Mouse (Mus musculus): ENCODE measurements at regions not wholly inside any gene's neighbourhood (a gene's known extent, or its start where the extent isn't known, plus 50 kb on each side); places are given as distances from the start of the nearest gene placed in this dataset.
A peak's percentile ranks its signal among the peaks of the same experiment; 100 is the strongest.
"Not testable (repeated sequence)": the region's sequence is repeated elsewhere in the genome, so short reads cannot be mapped to it uniquely, and the experiment has no call there.

DNA sequence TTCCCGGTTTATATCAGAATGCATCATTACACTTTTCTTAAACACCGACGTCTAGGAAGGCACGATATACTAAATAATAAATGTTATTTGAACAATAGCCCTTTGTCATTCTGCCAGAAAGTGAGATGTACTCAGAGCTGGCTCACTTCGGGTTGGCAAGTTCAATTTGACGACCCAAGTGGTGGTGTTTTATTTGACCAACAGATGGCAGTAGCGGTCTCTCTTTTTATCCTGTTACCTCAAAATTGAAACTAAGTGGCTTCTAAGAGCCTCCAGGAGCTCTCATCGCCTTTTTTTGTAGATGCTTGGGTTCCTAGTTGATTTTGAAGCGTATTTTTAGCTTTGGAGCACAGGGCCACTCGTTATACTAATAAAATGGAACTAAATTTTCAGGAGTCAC, 66.7 kb upstream of the Chmp2b start:
- DNase-seq, result peak; percentile 15

- no peak for DNase-seq
These were observed 69.2 kb upstream of the Chmp2b start for GRCm38 (mm10) chr16:65631680-65632079.

DNA sequence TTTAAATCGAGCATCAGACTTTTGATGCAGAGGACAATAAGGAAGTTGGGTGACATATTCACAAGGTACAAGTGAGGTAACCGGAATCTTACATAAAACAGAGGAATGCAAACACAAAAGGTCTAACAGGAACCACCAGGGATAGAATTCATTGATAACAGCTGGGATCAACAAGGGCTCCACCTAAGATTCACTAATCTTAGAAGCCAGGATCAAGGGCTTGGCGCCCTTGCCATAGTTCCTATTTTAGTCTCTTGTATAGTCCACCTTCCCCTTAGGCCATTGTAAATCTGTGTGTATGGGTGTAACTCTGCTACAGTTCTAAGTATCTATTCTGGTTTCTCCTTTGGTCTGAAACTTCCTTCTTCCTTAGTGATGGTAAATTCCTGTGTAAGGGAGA, 84.2 kb upstream of the Chmp2b start:
- DNase-seq, result not testable (repeated sequence)

DNA sequence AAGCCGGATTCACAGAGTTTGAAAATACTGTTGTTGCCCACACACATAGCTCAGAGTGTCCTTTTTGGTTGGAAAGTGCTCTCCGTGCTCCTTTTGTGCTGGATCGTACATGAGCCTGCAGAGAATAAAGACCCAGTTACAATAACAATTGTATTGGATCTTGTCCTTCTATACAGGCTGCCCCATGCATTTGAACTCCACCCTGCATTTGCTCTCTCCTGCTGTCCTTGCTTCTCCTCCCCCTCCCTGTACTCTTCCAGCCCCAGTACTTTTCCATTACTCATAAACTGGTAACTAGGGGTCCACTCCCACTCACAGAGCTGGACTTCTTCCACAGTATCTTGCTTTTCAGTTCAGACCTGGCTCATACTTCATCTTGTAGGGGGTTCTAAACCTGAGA, 86.5 kb upstream of the Chmp2b start:
- DNase-seq, result no peak

DNA sequence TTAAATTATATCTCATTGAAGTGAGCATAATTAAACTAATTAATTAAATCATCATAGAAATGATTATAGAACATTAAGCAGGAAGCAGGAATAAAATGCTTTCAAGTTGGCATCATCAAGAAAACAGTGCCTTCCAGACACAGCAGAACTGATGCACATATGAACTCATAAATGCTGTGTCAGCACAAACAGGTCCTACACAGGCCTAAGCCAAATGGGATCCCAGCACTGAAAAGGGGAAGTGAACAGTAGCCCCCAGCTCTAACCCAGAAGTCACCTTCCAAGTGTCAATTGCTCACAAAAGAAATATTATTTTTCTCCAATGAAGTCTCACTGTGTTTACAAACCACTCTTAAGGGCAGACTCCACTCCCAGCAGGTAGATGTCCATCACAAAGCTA, 93.0 kb upstream of the Chmp2b start:
- DNase-seq, result no peak

GRCm38 (mm10) chr16:65657829-65658228, 95.3 kb upstream of the Chmp2b start:
- no peak for DNase-seq

GRCm38 (mm10) chr16:65664787-65665186, 102.3 kb upstream of the Chmp2b start:
- peak; percentile 38 for DNase-seq

DNA sequence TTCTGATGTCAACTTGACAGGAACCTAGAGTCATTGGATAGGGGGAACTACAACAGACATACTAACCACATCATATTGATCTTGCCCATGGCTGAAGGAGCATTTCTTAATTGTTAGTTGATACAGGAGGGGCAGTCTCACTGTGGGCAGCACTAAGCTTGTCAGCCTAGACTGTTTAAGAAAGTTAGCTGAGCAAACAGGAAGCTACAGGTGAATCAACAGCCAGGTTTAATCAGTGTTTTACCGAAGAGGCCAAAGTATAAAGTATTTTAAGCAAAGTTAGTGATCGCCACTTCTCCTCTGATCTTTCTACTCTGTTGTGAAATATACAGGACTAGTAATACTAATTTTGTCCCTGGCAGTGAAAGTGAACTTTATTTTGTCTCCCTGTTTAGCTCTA, 109.6 kb upstream of the Chmp2b start:
- no peak for DNase-seq

DNA sequence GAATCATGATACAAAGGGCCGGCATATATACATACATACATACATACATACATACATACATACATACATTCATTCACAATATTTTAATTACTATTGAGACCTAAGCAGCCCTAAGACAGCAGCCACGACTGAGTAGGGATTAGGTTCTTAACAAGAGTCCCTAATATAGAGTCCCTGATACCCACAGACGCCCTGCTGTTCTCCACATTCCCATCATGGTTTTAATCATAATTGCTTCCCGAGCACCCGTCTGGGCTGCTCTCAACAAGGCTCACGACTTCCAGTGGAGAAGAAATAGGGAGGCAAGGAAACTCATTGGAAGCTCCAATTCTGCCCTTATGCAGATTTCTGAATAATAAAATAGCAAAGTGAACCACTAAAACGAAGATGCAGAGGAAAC, 120.6 kb upstream of the Chmp2b start:
- no peak for DNase-seq

DNA sequence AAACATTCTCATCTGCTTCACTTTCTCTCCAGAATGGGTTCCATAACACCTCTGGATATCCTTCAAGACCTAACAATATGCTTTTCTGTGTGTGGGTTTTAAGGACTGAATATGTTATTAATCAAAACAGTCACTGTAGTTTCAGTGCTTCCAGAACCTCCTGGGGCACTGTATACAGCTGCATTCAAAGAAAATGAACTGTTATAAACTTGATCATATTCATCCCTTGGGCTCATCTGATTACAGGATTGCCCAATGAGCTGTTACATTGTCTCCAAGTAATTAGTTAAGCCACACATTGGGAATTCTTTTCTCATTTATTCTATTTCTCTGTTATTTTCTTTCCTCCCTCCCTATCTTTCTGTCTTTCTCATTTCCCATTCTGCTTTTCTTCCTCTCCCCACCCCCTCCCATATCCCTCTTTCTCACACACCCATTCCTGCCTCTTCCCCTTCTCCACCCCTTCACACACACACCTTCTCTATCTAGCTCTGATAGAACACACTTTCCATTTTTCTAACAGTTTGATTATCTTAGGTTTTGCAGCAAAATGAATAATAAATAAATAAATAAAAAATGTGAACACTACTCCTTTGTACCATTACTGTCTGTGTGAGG, 121.3 kb upstream of the Chmp2b start:
- DNase-seq, result no peak

GRCm38 (mm10) chr16:65693626-65694025, 121.4 kb upstream of the Vgll3 start:
- DNase-seq, result no peak

DNA sequence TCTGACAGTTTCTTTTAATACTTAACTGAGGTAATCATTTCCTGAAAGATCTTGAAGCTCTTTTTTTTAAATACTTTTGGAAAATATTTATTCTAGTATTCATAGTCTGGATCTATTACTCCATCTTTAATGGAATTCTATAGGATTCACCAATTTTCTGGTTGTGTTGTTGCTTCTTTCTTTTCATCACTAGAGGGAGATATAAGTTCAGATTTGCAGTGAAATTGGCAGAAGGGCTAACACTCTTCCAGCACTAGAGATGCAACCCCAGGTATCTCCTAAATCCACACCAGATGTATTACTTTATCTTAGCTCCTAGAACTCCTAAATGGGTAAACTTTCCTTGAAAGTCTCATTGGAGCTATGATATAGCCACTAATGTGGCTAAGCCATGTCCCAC, 99.4 kb upstream of the Vgll3 start:
- no peak for DNase-seq

DNA sequence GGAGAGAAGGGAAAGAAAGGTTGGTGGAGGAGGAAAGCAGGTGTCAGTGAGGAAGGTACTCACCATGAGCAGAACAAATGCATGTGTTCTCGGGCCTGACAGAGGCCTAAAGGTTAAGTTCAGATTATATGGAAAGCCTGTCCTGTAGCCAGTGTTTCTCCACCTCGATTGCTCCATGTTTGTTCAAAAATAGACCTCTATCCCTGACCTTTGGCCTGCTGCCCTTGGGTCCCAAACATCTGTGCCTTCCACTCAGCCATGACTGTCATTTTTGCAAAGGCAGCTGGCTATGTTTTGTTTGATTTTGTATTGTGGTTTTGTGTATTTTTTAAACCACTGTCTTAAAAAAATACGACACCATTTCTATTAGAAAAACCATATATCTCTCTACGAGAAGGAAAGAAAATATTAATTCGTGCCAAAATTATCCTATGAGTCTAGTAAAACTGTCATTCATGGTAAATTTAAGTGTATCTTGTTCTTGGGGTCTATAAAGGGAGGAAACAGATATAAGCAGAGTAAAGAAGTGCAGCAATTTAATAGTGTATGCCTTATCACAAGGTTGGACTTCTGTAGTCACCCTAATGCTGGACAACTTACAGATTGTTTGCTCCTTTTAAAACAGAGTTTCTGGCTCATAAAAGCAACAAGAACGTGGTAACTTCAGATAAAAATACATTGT, 96.1 kb upstream of the Vgll3 start:
- peak; percentile 25 for DNase-seq

GRCm38 (mm10) chr16:65720953-65721352, 94.1 kb upstream of the Vgll3 start:
- no peak for DNase-seq

DNA sequence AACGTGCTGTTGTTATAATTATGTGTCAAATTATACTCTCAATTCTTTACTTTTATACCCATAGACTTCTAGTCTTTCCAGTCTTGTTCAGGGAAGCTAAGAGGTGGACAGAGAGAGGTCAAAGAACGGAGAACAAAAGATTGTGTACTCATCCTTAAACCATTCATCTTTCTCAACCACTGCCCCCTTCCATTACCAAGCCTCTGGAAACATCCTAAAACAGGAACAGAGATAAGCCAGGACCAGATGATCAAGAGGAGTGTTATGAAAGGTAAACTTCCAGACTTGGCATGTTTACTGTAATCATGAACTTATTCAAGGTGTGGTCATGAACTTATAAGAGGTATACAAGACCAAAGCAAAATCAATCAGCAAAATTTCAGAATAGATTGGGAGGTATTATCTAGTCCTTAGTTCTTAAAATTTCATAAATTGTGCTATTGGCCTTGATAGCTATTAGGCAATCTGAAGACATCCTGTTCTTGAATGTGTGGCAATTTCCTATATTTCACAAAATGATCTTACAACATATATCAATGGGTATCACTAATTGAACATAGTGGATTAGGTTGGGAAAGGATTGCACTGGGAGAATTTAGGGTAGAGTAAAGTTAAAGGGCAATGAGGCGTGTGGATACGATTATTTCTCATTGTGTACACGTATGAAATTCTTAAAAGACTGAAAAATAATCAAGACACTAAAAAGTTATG, 89.3 kb upstream of the Vgll3 start:
- no peak for DNase-seq

DNA sequence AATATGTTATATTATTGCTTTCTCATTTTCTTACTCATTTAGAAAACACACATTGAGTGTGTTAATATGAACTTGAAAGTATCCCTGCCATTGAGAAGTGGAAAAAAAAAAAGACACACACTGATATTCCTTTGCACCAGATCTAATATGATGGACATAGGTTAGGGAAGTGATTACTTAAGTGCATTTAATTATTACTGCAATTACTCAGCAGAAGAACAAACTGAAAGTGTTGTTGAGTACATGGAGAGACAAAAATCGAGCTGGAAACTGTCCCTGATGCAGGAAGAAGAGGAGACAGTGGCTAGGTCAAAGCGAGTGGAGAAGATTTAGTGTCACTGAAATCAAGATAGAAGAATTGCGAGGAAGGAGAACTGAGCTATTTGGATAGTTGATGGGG, 88.8 kb upstream of the Vgll3 start:
- DNase-seq, result no peak

- DNase-seq, result no peak
These were observed 85.7 kb upstream of the Vgll3 start for GRCm38 (mm10) chr16:65729322-65729721.

- DNase-seq, result no peak
These were observed 75.4 kb upstream of the Vgll3 start for GRCm38 (mm10) chr16:65739652-65740051.

DNA sequence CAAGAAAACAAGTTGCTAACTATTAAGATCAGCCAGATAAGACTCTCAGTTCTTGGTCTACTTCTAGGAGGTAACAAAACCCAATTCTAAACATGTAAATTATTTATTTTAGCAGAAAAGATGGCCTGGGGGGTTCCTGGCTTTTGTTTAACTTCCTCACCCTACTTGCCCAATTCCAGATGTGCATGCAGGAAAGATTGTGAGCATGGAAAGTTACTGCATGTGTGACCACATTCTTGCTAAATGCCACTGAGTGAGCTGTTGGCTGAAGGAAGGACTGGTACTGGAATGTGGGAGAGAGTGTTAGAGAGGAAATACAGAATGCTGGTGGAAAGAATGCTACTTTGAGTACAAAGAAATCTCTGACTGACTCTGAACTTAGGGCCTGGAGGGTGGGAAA, 72.1 kb upstream of the Vgll3 start:
- DNase-seq, result no peak

DNA sequence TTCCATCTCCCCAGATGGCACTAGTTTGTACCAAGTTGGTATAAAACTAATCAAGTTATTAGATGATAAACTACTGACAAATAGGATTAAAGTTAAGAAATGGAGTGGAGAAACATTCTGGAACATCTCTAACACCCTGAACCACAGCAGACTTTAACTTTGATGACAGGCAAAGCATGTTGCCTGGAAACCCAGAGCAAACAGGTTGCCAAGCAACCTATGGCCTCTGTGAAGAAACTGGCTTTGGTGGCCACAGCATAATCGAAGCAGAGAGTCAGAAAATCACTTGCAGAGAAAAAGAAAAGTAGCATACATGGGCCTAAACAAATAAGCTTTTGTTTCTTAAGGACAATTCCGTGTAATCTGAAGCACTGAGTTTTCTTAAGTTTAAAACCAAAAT, 59.4 kb upstream of the Vgll3 start:
- no peak for DNase-seq

Data from adrenal gland, postnatal 25 days (tissue).